Mouse (Mus musculus) layer of hippocampus, adult 11-12 months (tissue): ENCODE measurements around the gene Slc16a10.

Experiments used
- DNase-seq: peaks from one replicate; pipeline ENCODE4 v3.0.0; 2022; ENCODE audit warnings: low spot score

Slc16a10 gene

DNA sequence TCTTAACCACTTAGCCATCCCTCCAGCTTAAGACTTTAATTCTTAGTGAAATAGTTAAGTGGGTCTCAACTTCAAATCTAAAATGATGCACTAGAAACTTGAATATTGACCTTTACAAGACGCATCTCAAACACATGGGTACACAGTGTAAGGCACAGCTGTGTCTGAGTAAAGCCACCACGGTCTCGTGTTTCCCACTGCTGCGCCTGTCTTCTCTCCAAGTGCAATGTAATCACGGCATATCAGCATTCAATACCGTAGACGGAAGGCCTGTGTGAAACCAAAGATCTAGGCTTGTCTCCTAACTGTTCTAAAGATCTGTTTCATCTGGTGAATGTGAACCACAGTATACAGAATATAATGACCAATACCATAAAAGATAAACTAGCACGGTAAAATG lies 33.1 kb downstream of the Slc16a10 start:
- no peak for DNase-seq

DNA sequence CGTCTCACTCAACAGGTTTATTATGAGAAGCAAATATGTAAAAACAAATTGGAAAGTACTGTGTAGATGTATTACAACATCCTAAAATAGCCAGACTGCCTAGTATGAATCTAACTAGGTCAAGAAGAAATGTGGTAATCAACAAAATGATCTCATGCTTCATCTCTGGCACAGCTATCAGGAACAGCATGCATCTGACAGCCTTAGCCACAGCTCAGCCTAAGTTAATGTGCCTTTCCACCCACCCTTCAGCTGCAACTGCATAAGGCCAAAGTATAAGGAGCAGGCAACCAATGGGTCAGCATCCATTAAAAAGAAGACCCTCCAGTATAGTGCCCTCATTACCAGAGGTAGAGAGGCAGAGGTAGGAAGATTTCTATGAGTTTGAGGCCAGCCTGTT lies 34.1 kb downstream of the Slc16a10 start:
- peak; percentile 50 for DNase-seq

GRCm38 (mm10) chr10:40105174-40105573 lies 36.9 kb downstream of the Slc16a10 start:
- no peak for DNase-seq

GRCm38 (mm10) chr10:40103790-40104189 lies 38.3 kb downstream of the Slc16a10 start:
- no peak for DNase-seq

DNA sequence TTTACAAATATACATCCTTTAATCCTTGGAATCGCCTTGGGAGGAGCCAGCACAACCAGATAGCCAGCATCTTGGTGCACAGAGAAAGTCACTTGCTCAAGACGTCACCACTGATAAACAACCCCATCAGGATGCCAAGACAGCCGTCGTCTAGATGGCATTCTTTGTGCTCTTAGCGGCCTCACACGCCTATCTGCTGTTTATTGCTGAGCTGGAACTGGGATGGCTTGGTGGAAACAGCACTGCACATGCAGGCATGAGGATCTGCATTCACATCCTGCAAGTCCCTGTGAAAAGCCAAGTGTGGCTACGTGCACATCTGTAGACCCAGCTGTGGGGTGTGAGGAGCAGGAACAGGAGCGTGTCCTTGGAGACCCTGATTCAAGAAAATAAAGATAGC lies 39.1 kb downstream of the Slc16a10 start:
- no peak for DNase-seq

DNA sequence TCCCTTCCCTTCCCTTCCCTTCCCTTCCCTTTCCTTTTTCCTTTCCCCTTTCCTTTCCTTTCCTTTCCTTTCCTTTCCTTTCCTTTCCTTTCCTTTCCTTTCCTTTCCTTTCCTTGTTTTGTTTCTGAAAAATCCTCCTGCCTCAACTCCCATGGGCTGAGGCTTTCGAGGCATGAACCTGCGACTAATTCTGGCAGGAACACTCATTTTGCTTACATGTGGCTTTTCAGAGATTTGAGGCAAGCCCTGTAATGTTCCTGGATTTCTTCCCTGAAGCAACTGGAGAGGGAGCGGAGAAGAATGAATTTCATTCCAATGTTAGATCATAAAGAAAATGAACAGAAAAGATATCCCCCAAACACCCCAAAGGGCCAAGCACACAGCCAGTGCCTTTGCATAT lies 39.9 kb downstream of the Slc16a10 start:
- no peak for DNase-seq

DNA sequence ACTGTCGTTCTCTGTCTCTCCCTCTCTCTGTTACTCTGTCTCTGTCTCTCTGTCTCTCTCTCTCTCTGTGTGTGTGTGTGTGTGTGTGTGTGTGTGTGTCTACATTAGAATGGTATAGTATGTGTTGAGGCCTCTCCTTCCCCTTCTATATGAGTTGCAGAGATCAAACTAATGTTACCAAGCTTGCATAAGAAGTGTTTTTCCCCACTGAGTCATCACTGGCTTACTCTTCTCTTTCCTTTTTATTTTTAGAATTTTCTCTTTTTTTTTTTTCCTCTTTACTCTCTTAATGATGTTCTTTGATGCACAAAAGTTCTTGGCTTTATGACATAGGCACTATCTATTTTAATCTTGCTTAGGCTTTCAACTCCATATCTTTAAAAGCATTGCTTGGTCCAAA lies 43.6 kb downstream of the Slc16a10 start:
- no peak for DNase-seq

GRCm38 (mm10) chr10:40097519-40097918 lies 44.5 kb downstream of the Slc16a10 start:
- no peak for DNase-seq

- DNase-seq, result no peak
Observed at GRCm38 (mm10) chr10:40094752-40095151, 47.3 kb downstream of the Slc16a10 start.

- DNase-seq, result no peak
Observed at GRCm38 (mm10) chr10:40093526-40093925, 48.5 kb downstream of the Slc16a10 start.

GRCm38 (mm10) chr10:40091455-40091854 lies 50.6 kb downstream of the Slc16a10 start:
- no peak for DNase-seq

DNA sequence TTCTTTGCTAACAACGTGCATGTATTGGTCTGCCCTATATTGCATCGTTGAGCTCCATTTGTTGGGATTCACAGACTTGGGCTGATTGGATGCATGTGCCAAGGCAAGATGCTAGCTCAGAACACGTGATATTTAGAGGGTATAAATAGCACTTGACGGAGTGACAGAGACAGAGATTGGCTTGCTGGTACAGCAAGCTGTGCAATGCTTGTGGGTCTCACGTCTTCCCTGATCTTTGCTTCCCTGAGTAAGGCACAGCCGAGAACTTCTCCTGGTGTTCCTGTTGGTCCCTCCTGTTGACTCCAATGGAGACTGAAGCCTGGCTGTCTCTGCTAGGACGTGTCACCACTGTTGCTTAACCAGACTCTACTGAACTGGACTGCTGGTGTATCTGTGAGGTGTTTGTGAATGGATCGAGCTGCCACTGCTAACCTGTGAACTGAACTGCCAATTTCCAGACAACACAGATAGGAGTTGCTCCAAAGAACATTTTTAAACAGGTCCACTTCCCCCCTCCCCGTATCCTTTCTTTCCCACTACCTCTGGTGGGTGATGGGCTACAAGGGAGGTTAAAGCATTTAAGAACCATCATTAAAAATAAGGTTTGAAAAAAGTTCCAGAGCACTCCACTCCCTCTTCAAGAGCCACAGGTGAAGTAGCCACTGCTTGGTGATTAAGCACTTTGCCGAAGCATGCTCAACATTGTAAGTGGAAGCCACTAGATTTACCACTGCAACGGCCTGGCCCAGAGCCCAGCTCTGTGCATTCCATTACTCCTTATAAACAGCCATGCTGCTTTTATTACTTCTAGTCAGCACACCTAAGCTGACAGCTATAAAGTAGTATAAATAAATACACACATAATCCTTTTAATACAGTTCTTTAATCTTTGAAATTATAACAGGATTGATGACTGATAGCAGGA lies 51.3 kb downstream of the Slc16a10 start:
- DNase-seq, result no peak

- no peak for DNase-seq
Observed at GRCm38 (mm10) chr10:40084332-40085093, 57.5 kb downstream of the Slc16a10 start.

DNA sequence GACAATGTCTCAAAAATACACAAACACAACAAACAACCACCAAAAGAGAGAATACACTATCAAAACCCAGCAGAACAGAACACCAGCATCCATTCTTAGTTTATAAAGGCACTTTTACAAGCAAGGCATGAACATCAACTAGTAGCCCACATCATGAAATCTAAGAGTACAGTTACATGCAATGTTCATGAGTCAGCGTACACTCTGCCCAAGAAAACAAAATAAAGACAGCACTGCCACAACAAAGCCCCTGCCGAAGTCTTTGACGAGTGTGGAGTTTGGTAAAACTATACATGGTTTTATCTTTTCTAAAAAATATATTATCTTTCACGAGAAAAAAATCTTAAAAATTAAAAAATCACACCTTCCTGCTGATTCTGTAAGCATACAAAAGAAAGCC lies 58.5 kb downstream of the Slc16a10 start:
- no peak for DNase-seq

- DNase-seq, result no peak
Observed at GRCm38 (mm10) chr10:40082668-40083067, 59.4 kb downstream of the Slc16a10 start.

DNA sequence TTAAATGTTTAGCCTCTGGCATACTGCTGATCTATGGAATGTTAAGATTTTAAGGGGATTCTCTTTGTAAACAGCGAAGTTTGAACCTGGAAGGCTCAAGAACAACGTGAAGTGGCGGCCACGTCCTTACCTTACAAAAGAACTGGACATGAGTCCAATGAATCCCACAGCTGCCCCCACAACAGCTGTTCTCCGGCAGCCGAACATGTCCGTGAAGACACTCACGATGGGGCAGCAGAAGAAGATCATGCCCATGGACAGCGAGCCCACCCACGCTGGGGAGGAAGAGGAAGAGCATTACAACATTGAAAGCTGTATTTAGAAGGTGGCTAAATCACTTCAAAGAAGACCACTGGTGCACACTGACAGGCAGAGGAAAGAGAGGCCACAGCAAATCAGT lies 61.5 kb downstream of the Slc16a10 start:
- no peak for DNase-seq

- DNase-seq, result no peak
Observed at GRCm38 (mm10) chr10:40079256-40079655, 62.8 kb downstream of the Slc16a10 start.

DNA sequence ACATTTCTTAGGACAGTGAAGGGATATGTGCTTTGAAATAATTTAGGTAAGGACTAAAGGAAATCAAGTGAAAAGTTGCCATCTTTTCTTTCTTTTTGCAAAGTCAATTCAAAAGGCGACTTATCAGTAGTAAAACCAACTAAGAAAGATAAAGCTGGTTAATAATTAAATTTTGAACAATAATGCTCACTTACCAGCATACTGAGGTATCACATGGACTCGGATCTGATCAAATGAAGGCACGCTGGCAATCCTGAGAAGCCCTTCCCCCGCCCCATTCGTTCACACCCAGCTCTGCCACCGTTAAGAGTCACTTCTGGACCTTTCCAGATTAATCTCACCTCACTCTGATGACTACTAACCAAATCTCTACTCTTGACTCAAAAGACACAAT lies 64.1 kb downstream of the Slc16a10 start:
- DNase-seq, result no peak

GRCm38 (mm10) chr10:40077346-40077959 lies 64.6 kb downstream of the Slc16a10 start:
- DNase-seq, result no peak

DNA sequence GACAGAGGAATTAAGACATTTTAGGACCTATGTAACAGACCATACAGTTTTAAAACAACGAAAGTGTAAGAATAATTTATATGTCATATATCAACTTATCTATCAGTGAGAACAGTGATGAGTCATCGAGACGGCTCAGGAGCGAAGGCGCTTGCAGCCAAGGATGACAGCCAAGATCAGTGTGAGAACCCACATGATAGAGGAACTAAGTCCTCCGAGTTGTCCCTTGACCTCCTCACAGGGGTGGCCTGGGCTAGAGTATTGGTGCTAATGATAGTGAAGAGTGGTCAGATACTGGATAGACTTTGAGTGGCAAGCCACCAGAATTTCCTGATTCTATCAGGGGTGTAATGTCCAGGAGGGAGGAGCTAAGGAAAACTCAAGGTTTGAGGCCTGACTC lies 68.5 kb downstream of the Slc16a10 start:
- DNase-seq, result no peak

- no peak for DNase-seq
Observed at GRCm38 (mm10) chr10:40070684-40071083, 71.4 kb downstream of the Slc16a10 start.

DNA sequence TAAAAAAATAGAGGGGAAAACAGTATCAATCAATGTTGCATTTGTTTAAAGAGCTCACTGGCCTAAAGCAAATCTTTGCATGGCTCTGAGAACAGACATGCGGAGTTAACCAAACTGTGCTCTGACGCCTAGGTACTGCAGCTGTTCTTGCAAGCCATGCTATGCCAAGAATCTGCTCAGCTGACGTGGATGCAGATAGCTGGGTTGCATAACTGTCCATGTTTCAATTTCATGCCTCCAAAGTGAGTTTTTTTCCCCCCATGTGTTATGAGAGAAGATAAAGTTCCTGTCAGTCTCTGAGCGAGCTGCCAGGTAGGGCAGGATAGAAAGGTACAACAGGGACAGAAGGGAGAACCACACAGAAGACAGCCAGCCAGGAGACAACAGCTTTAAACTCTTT lies 72.8 kb downstream of the Slc16a10 start:
- DNase-seq, result peak; percentile 68

- no peak for DNase-seq
Observed at GRCm38 (mm10) chr10:40068595-40068994, 73.5 kb downstream of the Slc16a10 start.
